Mouse (Mus musculus) ES-E14 (cell line): ENCODE results near the gene Lyzl4.
A peak's percentile ranks its signal among the peaks of the same experiment; 100 is the strongest.

ENCODE experiments used
- MAFK ChIP-seq: IDR thresholded peaks from 2 replicates; pipeline ENCODE4 v1.6.1; 2014; ENCODE audit warnings: mild to moderate bottlenecking, low read depth, low read length, inconsistent platforms; ENCODE audit not compliant: insufficient read depth
- ZC3H11A ChIP-seq: IDR thresholded peaks from 2 replicates; pipeline ENCODE4 v1.6.1; 2012; ENCODE audit warnings: low read depth, mild to moderate bottlenecking, inconsistent platforms, low read length, borderline replicate concordance
- ZNF384 ChIP-seq: IDR thresholded peaks from 2 replicates; pipeline ENCODE4 v1.6.1; 2012; ENCODE audit warnings: low read depth, low read length, inconsistent platforms

GRCm38 (mm10) chr9:121560515-121560914, 81.4 kb downstream of the Lyzl4 start:
- TF ChIP-seq ZC3H11A (no peak), ZNF384 (0 out of 2 replicates have a peak, but pooled peaks have one; percentile 8), MAFK (no peak)
